Mouse (Mus musculus): Measurements from ENCODE around the gene Dtx1. TPM values are rescaled to one million over a fixed set of nuclear protein-coding genes. Genes with fewer than 3 reads are reported as not detected.

Dtx1 gene
- polyA plus RNA-seq, 1 experiment from 2014 or later: 27.5 TPM

DNA sequence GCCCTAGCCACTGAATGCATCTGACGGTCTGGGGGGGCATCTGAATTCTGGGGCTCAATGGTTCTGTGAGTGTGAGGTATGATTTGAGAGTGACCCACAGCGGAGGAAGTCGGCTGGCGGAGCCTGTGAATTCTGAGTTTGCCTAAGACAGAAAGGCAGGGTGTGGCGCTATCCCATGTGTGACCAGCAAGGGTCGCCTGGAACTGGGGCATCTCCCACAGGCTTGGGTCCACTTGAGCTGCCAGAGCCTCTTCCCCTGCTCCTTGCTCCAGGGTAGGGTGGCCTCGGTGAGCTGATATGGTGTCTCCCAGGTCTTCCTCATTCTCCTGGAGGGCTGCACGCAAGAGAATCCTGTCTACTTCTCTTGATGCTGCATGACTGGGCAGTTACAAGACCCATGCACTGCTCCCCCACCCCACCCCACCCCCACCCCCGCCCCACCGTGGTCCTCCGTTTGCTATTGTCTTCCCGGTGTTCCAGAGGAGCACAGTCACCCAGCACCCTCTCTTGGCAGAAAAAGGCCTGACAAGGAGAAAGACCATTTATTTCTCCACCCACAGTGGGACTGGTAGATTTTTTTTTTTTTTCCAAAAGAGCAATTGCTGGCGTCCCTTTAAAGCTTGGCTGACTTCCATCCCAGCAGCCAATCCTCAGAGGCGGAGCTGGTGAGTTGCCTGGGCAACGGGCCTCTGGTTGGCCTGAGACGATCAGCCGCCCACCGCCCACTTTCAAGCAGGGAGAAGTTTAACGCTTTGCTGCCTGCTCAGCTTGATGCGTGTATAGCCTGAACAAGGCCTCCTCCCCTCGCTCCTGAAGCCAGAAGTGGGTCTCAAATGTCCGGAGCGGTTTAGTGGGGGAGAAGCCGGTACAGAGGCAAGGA lies 31.8 kb downstream of the Dtx1 start:
- under 1% methylated on average over 24 of the region's 24 CpGs for WGBS
- Histone ChIP-seq H3K9me3 (replicated peaks; ENCODE audit: control insufficient read depth, low read length) (no peaks in the 10 kb centered on the region), H3K4me1 (ENCODE audit: control insufficient read depth, insufficient read depth, low read length) (peaks cover 13% of the 10 kb centered on the region; the same call in 1 of the 2 replicates), H3K27ac (ENCODE audit: low read depth, low read length) (peak overlapping the region; percentile 86), H3K9ac (ENCODE audit: low read length) (peak overlapping the region; percentile 40; the same call in 1 of the 2 replicates), H3K27me3 (replicated peaks; ENCODE audit: control insufficient read depth, insufficient read depth, low read length) (peaks cover 15% of the 10 kb centered on the region), H3K36me3 (ENCODE audit: control insufficient read depth, insufficient read depth, low read length) (peaks cover 15% of the 10 kb centered on the region; the same call in 1 of the 2 replicates), H3K4me3 (ENCODE audit: low read depth, low read length) (peak overlapping the region; percentile 5; the same call in 1 of the 2 replicates), H3K4me2 (ENCODE audit: low read length) (peak overlapping the region; percentile 51)
- peak; percentile 92 for ATAC-seq
- DNase-seq (ENCODE audit: low spot score): peak; percentile 99

DNA sequence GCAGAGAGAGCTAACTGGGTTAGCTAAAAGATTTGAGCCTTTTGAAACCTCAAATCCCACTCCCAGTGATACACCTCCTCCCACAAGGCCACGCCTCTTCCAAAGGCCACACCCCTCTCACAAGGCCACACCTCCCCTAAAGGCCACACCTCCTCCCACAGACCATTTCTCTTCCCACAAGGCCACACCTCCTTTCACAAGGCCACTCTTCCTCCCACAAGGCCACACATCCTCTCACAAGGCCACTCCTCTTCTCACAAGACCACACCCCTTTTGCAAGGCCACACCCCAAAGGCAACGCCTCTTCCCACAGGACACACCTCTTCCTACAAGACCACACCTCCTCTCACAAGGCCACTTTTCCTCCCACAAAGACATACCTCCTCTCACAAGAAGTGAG lies 34.2 kb downstream of the Dtx1 start:
- no peak overlapping the region for H3K27ac ChIP-seq (ENCODE audit: low read depth, low read length)
- no peak overlapping the region for H3K4me3 ChIP-seq (ENCODE audit: low read depth, low read length)
- ATAC-seq (no peak), DNase-seq (ENCODE audit: low spot score) (no peak)
- peaks cover 8% of the 10 kb centered on the region; the same call in 1 of the 2 replicates for H3K4me1 ChIP-seq (ENCODE audit: control insufficient read depth, insufficient read depth, low read length)
- no peaks in the 10 kb centered on the region for H3K9me3 ChIP-seq (replicated peaks; ENCODE audit: control insufficient read depth, low read length)
- H3K27me3 ChIP-seq (replicated peaks; ENCODE audit: control insufficient read depth, insufficient read depth, low read length): peaks cover 3% of the 10 kb centered on the region
- WGBS: 15% methylated on average over 2 of the region's 2 CpGs
- H3K4me2 ChIP-seq (ENCODE audit: low read length): no peak overlapping the region
- H3K36me3 ChIP-seq (ENCODE audit: control insufficient read depth, insufficient read depth, low read length): peaks cover 11% of the 10 kb centered on the region; the same call in 1 of the 2 replicates
- H3K9ac ChIP-seq (ENCODE audit: low read length): no peak overlapping the region

- peak; percentile 67 for DNase-seq (ENCODE audit: low spot score)
- Histone ChIP-seq H3K4me2 (ENCODE audit: low read length) (no peak overlapping the region), H3K9ac (ENCODE audit: low read length) (no peak overlapping the region), H3K9me3 (replicated peaks; ENCODE audit: control insufficient read depth, low read length) (no peaks in the 10 kb centered on the region), H3K27ac (ENCODE audit: low read depth, low read length) (no peak overlapping the region), H3K4me1 (ENCODE audit: control insufficient read depth, insufficient read depth, low read length) (no peaks in the 10 kb centered on the region), H3K36me3 (ENCODE audit: control insufficient read depth, insufficient read depth, low read length) (no peaks in the 10 kb centered on the region), H3K4me3 (ENCODE audit: low read depth, low read length) (no peak overlapping the region), H3K27me3 (replicated peaks; ENCODE audit: control insufficient read depth, insufficient read depth, low read length) (no peaks in the 10 kb centered on the region)
- peak; percentile 30 for ATAC-seq
- 24% methylated on average over 21 of the region's 21 CpGs for WGBS
These were observed 37.2 kb downstream of the Dtx1 start for GRCm38 (mm10) chr5:120674229-120675145.

DNA sequence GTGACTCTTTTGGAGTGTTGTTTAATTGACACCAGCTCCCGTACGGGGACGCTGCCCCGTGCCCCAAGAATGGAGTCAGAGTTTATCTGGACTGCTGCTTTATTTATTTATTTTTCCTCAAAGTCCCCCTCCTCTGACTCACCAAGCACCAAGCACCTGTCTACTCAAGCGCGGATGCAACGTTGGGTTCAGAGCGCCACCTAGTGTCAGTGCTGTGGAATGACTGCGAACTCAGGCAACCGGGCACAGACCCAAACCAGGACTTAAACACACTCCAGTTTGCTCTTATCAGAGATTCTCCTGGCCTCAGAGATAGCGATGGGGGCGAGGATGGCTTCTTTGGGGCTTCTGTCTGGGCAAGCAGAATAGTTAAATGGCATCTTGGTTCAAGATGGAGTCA lies 38.1 kb downstream of the Dtx1 start:
- H3K27me3 ChIP-seq (replicated peaks; ENCODE audit: control insufficient read depth, insufficient read depth, low read length): no peaks in the 10 kb centered on the region
- no peaks in the 10 kb centered on the region for H3K4me1 ChIP-seq (ENCODE audit: control insufficient read depth, insufficient read depth, low read length)
- ATAC-seq: no peak
- peak; percentile 81 for DNase-seq (ENCODE audit: low spot score)
- H3K4me3 ChIP-seq (ENCODE audit: low read depth, low read length): no peak overlapping the region
- no peak overlapping the region for H3K27ac ChIP-seq (ENCODE audit: low read depth, low read length)
- WGBS: 13% methylated on average over 12 of the region's 12 CpGs
- H3K36me3 ChIP-seq (ENCODE audit: control insufficient read depth, insufficient read depth, low read length): no peaks in the 10 kb centered on the region
- H3K4me2 ChIP-seq (ENCODE audit: low read length): no peak overlapping the region
- no peak overlapping the region for H3K9ac ChIP-seq (ENCODE audit: low read length)
- no peaks in the 10 kb centered on the region for H3K9me3 ChIP-seq (replicated peaks; ENCODE audit: control insufficient read depth, low read length)

- DNase-seq (ENCODE audit: low spot score): no peak
- Histone ChIP-seq H3K4me3 (ENCODE audit: low read depth, low read length) (no peak overlapping the region), H3K4me2 (ENCODE audit: low read length) (no peak overlapping the region), H3K36me3 (ENCODE audit: control insufficient read depth, insufficient read depth, low read length) (no peaks in the 10 kb centered on the region), H3K9me3 (replicated peaks; ENCODE audit: control insufficient read depth, low read length) (no peaks in the 10 kb centered on the region), H3K4me1 (ENCODE audit: control insufficient read depth, insufficient read depth, low read length) (no peaks in the 10 kb centered on the region), H3K27ac (ENCODE audit: low read depth, low read length) (no peak overlapping the region), H3K27me3 (replicated peaks; ENCODE audit: control insufficient read depth, insufficient read depth, low read length) (no peaks in the 10 kb centered on the region), H3K9ac (ENCODE audit: low read length) (no peak overlapping the region)
- WGBS: 90% methylated on average over 3 of the region's 3 CpGs
- ATAC-seq: no peak
These were observed 39.9 kb downstream of the Dtx1 start for GRCm38 (mm10) chr5:120671865-120672264.

- H3K4me2 ChIP-seq (ENCODE audit: low read length): no peak overlapping the region
- H3K36me3 ChIP-seq (ENCODE audit: control insufficient read depth, insufficient read depth, low read length): no peaks in the 10 kb centered on the region
- DNase-seq (ENCODE audit: low spot score) (no peak), ATAC-seq (no peak)
- no peak overlapping the region for H3K27ac ChIP-seq (ENCODE audit: low read depth, low read length)
- WGBS: 89% methylated on average over 7 of the region's 7 CpGs
- H3K27me3 ChIP-seq (replicated peaks; ENCODE audit: control insufficient read depth, insufficient read depth, low read length): no peaks in the 10 kb centered on the region
- H3K9me3 ChIP-seq (replicated peaks; ENCODE audit: control insufficient read depth, low read length): no peaks in the 10 kb centered on the region
- H3K4me1 ChIP-seq (ENCODE audit: control insufficient read depth, insufficient read depth, low read length): no peaks in the 10 kb centered on the region
- H3K4me3 ChIP-seq (ENCODE audit: low read depth, low read length): no peak overlapping the region
- H3K9ac ChIP-seq (ENCODE audit: low read length): no peak overlapping the region
These were observed 41.6 kb downstream of the Dtx1 start for GRCm38 (mm10) chr5:120670132-120670531.

- WGBS: 68% methylated on average over 7 of the region's 7 CpGs
- Histone ChIP-seq H3K27ac (ENCODE audit: low read depth, low read length) (no peak overlapping the region), H3K4me2 (ENCODE audit: low read length) (no peak overlapping the region), H3K4me1 (ENCODE audit: control insufficient read depth, insufficient read depth, low read length) (no peaks in the 10 kb centered on the region), H3K36me3 (ENCODE audit: control insufficient read depth, insufficient read depth, low read length) (no peaks in the 10 kb centered on the region), H3K4me3 (ENCODE audit: low read depth, low read length) (no peak overlapping the region), H3K9me3 (replicated peaks; ENCODE audit: control insufficient read depth, low read length) (no peaks in the 10 kb centered on the region), H3K27me3 (replicated peaks; ENCODE audit: control insufficient read depth, insufficient read depth, low read length) (no peaks in the 10 kb centered on the region), H3K9ac (ENCODE audit: low read length) (no peak overlapping the region)
- DNase-seq (ENCODE audit: low spot score) (no peak), ATAC-seq (no peak)
These were observed 43.0 kb downstream of the Dtx1 start for GRCm38 (mm10) chr5:120668761-120669160.

DNA sequence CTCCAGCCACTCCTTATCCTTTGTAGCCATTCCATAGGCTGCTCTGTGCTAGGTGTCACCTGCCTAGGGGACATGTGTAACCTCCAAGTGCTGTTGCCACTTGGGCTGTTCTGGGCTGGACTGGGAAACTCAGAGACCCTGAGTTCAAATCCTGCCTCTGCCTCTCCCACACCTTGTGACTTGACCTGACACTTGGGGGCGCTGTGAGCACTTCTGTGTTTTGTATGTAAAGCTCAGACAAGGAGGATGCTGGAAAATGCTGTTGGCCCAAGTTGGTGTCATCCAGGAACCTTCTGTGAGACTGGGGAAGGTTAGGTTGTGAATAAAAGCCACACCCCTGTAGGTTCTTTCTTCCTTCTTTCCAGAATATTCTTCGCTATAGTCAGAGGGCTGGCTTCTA lies 46.8 kb downstream of the Dtx1 start:
- H3K27ac ChIP-seq (ENCODE audit: low read depth, low read length): no peak overlapping the region
- H3K9ac ChIP-seq (ENCODE audit: low read length): no peak overlapping the region
- H3K4me2 ChIP-seq (ENCODE audit: low read length): no peak overlapping the region
- H3K27me3 ChIP-seq (replicated peaks; ENCODE audit: control insufficient read depth, insufficient read depth, low read length): no peaks in the 10 kb centered on the region
- H3K9me3 ChIP-seq (replicated peaks; ENCODE audit: control insufficient read depth, low read length): no peaks in the 10 kb centered on the region
- 48% methylated on average over 2 of the region's 2 CpGs for WGBS
- DNase-seq (ENCODE audit: low spot score) (no peak), ATAC-seq (no peak)
- no peak overlapping the region for H3K4me3 ChIP-seq (ENCODE audit: low read depth, low read length)
- H3K4me1 ChIP-seq (ENCODE audit: control insufficient read depth, insufficient read depth, low read length): no peaks in the 10 kb centered on the region
- H3K36me3 ChIP-seq (ENCODE audit: control insufficient read depth, insufficient read depth, low read length): no peaks in the 10 kb centered on the region
